ENCODE assay signal across 16 mouse cellular contexts in genomic region chr8:71968636-71969035, GRCm38 (mm10). TPM values are rescaled to one million over a fixed set of nuclear protein-coding genes. Genes with fewer than 3 reads are reported as not detected.
"Had no signal": no experiment of that assay in that cellular context is flagged by ENCODE, and none has a peak within 500 bp of the region (broad histone marks: within the 10 kb centered on the region; RNA-seq: fewer than 3 reads in every experiment).

No protein-coding gene starts in this region.

- H3K27me3 ChIP-seq: limb, embryonic 15.5 days; liver, embryonic 12.5 days; lung, embryonic 15.5 days; midbrain, embryonic 12.5 days; stomach, embryonic 15.5 days had no signal

- H3K9me3 ChIP-seq: limb, embryonic 15.5 days; liver, embryonic 12.5 days; lung, embryonic 15.5 days; stomach, embryonic 15.5 days had no signal

- H3K9ac ChIP-seq: limb, embryonic 15.5 days; liver, embryonic 12.5 days; lung, embryonic 15.5 days; midbrain, embryonic 12.5 days; stomach, embryonic 15.5 days had no signal

- H3K4me3 ChIP-seq: layer of hippocampus, adult 2 months; limb, embryonic 15.5 days; liver, embryonic 12.5 days; lung, embryonic 15.5 days; midbrain, embryonic 12.5 days; stomach, embryonic 15.5 days had no signal

- ATAC-seq: liver, embryonic 12.5 days; midbrain, embryonic 16.5 days had no signal

- H3K27ac ChIP-seq: layer of hippocampus, adult 2 months; liver, embryonic 12.5 days; lung, embryonic 15.5 days; midbrain, embryonic 12.5 days; stomach, embryonic 15.5 days had no signal

- H3K4me1 ChIP-seq: limb, embryonic 15.5 days; liver, embryonic 12.5 days; lung, embryonic 15.5 days; midbrain, embryonic 12.5 days; stomach, embryonic 15.5 days had no signal

- H3K4me2 ChIP-seq: limb, embryonic 15.5 days; liver, embryonic 12.5 days; lung, embryonic 15.5 days; midbrain, embryonic 12.5 days; stomach, embryonic 15.5 days had no signal

- DNase-seq: kidney, adult 18-20 months; kidney, postnatal 10 days; kidney, postnatal 4 days; right cerebral cortex, postnatal 14 days; thymus, adult 2 months; thymus, postnatal 4 days had no signal

RNA-seq across cellular contexts. Expression of gene Cyp4f18, which starts 40.8 kb away (rescaled TPM):
- total RNA-seq: layer of hippocampus, adult 2 months; layer of hippocampus, postnatal 10 days; left cerebral cortex, adult 18-20 months; left cerebral cortex, postnatal 10 days had no signal
